Mouse (Mus musculus) heart, postnatal 0 days (tissue): ENCODE measurements around the gene Sugp2. TPM values are rescaled to one million over a fixed set of nuclear protein-coding genes. Genes with fewer than 3 reads are reported as not detected.

Experiments
- ATAC-seq: fragments of 200-750 bp; cut with Nextera tagmentation; 2 replicates; pipeline ENCODE4 v1.8.0; 2017; ENCODE audit warnings: low read depth, moderate number of reproducible peaks, moderate library complexity; ENCODE audit not compliant: insufficient read depth
- DNase-seq: peaks from one replicate; pipeline ENCODE4 v3.0.0-alpha.2; 2016; ENCODE audit warnings: low spot score
- H3K27ac ChIP-seq: fragments of 300-500 bp; sonication (generic); 2 replicates; pipeline ENCODE4 v1.5.1; 2014; ENCODE audit warnings: low read depth, mild to moderate bottlenecking
- H3K27me3 ChIP-seq: fragments of 300-500 bp; sonication (generic); 2 replicates; pipeline ENCODE4 v1.6.1; 2014; ENCODE audit warnings: low read length, mixed read lengths; ENCODE audit not compliant: control insufficient read depth, insufficient read depth
- H3K36me3 ChIP-seq: fragments of 300-500 bp; sonication (generic); replicated peaks from 2 replicates; pipeline ENCODE4 v1.6.1; 2014; ENCODE audit warnings: low read length, mixed read lengths; ENCODE audit not compliant: control insufficient read depth, insufficient read depth
- H3K4me1 ChIP-seq: fragments of 300-500 bp; sonication (generic); 2 replicates; pipeline ENCODE4 v1.6.1; 2014; ENCODE audit warnings: antibody characterized with exemption; ENCODE audit not compliant: control insufficient read depth, insufficient read depth
- H3K4me2 ChIP-seq: fragments of 300-500 bp; sonication (generic); 2 replicates; pipeline ENCODE4 v1.6.1; 2014; ENCODE audit warnings: low read depth, mild to moderate bottlenecking, low read length, moderate library complexity
- H3K4me3 ChIP-seq: fragments of 300-500 bp; sonication (generic); 2 replicates; pipeline ENCODE4 v1.5.1; 2014; ENCODE audit warnings: low read depth, low read length
- H3K9ac ChIP-seq: fragments of 300-500 bp; sonication (generic); replicated peaks from 2 replicates; pipeline ENCODE4 v1.6.1; 2014; ENCODE audit warnings: low read depth, low read length, mixed read lengths
- H3K9me3 ChIP-seq: fragments of 300-500 bp; sonication (generic); replicated peaks from 2 replicates; pipeline ENCODE4 v1.6.1; 2016; ENCODE audit warnings: low read length; ENCODE audit not compliant: control insufficient read depth
- CTCF ChIP-seq: IDR thresholded peaks from 2 replicates; pipeline ENCODE4 v1.5.1; 2016; ENCODE audit warnings: antibody characterized with exemption, control low read depth, low read depth
- EP300 ChIP-seq: IDR thresholded peaks from 2 replicates; pipeline ENCODE4 v1.6.1; 2016; ENCODE audit warnings: antibody characterized with exemption, low read depth
- WGBS: fragments of 180-500 bp; shearing (Covaris S2); extraction: QIAGEN DNeasy Blood & Tissue Kit; methylation state at CpG from one replicate; pipeline ENCODE4 v1.1.7; 2014; 5-methylcytosine and 5-hydroxymethylcytosine counted together
- polyA plus RNA-seq: library from polyadenylated mRNA; unstranded; fragments of >200 nt; fragmentation: Nextera tagmentation; extraction: Ambion mirVana; gene quantifications from 2 replicates; pipeline ENCODE4 v1.2.1, GENCODE M21; 2015
- total RNA-seq: library from RNA; depleted of rRNA; stranded (reverse); fragments of >200 nt; gene quantifications from 2 replicates; pipeline ENCODE4 v1.2.3, GENCODE M21; 2014; ENCODE audit warnings: low replicate concordance; rRNA removed

The Sugp2 gene
- total RNA-seq (32.0 and 48.7 TPM in 2 replicates), polyA plus RNA-seq (14.5 and 15.5 TPM in 2 replicates)

DNA sequence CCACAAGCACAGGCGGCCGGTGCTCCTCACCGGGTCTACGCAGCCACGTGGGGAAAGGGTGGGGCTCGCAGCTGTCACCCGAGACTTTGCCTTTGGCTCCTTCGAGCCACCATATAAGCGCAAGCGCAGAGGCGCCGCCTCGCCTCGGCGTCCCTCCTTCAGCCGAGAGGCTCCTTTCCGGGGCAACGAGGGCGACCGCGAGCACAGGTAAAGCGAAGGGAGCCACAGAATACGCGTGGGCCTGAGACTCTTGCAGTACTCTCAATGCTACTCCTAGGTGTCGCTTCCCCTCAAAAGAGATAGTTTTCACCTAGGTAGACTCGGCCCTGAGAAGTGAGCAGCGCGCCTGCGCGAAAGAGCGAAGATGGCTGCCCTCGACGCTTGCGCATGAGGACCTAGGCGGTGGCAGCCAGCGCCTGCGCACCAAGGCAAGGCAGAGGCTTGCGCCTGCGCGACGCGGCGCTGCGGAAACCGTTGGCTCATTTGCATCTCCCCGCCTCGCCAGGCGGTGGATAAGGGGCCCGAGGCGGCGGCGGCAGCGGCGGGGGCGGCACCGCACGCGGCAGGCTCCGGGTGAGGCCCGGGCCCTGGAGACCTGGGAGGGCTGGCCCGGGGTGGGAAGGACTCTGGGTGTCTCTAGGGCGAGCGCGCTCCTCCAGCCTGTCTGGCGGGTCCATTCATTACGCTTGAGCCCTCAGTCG is at the start of gene Sugp2, which contains the start of gene Armc6:
Sugp2 (plus strand) TSS at position 147 of the 701 bp plus-strand sequence.
Armc6 (minus strand) TSS at position 387 of the 701 bp plus-strand sequence.
- peaks cover 8% of the 10 kb centered on the region for H3K4me1 ChIP-seq
- H3K4me3 ChIP-seq = peak within 1 kb of the TSS; percentile 69
- no peaks in the 10 kb centered on the region for H3K27me3 ChIP-seq
- peak within 1 kb of the TSS; percentile 67 for H3K9ac ChIP-seq
- no peaks in the 10 kb centered on the region for H3K9me3 ChIP-seq
- under 1% methylated on average over 67 of the region's 67 CpGs for WGBS
- peaks cover 49% of the 10 kb centered on the region for H3K36me3 ChIP-seq
- peak within 1 kb of the TSS; percentile 82 for H3K4me2 ChIP-seq
- no peak for TF ChIP-seq CTCF
- TF ChIP-seq EP300 = no peak
- ATAC-seq (peak; percentile 96), DNase-seq (peak; percentile 97)
- H3K27ac ChIP-seq = peak within 1 kb of the TSS; percentile 94

DNA sequence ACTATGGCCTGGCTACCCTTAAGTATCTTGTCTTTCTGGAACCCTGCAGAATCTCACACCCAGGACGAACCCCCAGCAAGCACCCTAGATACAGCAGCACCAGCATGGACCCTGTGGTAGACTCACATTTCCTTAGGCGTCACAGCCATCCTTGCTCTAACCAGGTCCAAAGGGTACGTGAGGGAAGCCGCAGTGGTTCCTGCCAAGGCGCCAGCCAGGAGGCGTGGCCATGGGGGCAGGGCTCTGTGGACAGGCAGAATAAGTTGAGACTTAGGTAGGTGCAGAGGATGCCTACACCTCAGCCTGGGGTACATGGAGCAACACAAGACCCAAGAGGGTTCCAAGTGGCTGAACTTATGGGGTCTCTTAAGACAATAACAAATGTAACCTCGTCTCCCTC is 45.3 kb upstream of the Sugp2 start:
- ATAC-seq = no peak
- no peaks in the 10 kb centered on the region for H3K9me3 ChIP-seq
- 59% methylated on average over 7 of the region's 7 CpGs for WGBS
- no peak overlapping the region for H3K4me2 ChIP-seq
- peaks cover 57% of the 10 kb centered on the region for H3K36me3 ChIP-seq
- no peak overlapping the region for H3K4me3 ChIP-seq
- H3K4me1 ChIP-seq = no peaks in the 10 kb centered on the region
- H3K27me3 ChIP-seq = no peaks in the 10 kb centered on the region
- TF ChIP-seq CTCF (no peak), EP300 (no peak)
- DNase-seq = no peak
- no peak overlapping the region for H3K9ac ChIP-seq
- H3K27ac ChIP-seq = no peak overlapping the region

- no peak; the same call in 1 of the 2 replicates for ATAC-seq
- no peaks in the 10 kb centered on the region for H3K4me1 ChIP-seq
- H3K9me3 ChIP-seq = no peaks in the 10 kb centered on the region
- peaks cover 45% of the 10 kb centered on the region for H3K36me3 ChIP-seq
- no peaks in the 10 kb centered on the region for H3K27me3 ChIP-seq
- no peak for TF ChIP-seq EP300
- TF ChIP-seq CTCF = no peak
- DNase-seq = no peak
- H3K27ac ChIP-seq = no peak overlapping the region
- 58% methylated on average over 5 of the region's 5 CpGs for WGBS
- H3K4me2 ChIP-seq = no peak overlapping the region
- H3K9ac ChIP-seq = no peak overlapping the region
- H3K4me3 ChIP-seq = no peak overlapping the region
Observed at GRCm38 (mm10) chr8:70193238-70193637, 40.8 kb upstream of the Sugp2 start.

DNA sequence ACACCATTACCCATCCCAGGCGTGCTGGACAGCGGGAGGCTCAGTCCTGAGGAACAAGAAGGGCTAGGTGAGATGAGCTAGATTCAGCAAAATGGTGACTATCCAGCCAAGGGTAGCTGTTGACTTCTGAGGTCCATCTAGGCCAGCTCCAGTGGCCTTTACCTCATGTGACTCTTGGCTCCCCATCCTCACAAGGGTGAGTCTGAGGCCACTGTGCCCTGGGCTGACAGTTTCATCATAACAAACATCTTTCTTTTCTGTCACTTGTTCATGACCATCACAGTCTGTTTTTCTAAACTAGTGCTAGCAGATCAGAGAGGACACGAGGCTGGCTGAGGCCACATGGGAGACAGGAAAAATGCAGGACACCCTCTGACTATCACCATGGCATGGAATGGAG is 39.8 kb upstream of the Sugp2 start:
- H3K4me1 ChIP-seq = no peaks in the 10 kb centered on the region
- H3K27ac ChIP-seq = no peak overlapping the region
- H3K9ac ChIP-seq = no peak overlapping the region
- no peaks in the 10 kb centered on the region for H3K27me3 ChIP-seq
- H3K4me2 ChIP-seq = no peak overlapping the region
- TF ChIP-seq EP300 = no peak
- TF ChIP-seq CTCF = no peak
- no peaks in the 10 kb centered on the region for H3K9me3 ChIP-seq
- 83% methylated on average over 3 of the region's 3 CpGs for WGBS
- no peak for ATAC-seq
- peaks cover 35% of the 10 kb centered on the region for H3K36me3 ChIP-seq
- no peak for DNase-seq
- no peak overlapping the region for H3K4me3 ChIP-seq

DNA sequence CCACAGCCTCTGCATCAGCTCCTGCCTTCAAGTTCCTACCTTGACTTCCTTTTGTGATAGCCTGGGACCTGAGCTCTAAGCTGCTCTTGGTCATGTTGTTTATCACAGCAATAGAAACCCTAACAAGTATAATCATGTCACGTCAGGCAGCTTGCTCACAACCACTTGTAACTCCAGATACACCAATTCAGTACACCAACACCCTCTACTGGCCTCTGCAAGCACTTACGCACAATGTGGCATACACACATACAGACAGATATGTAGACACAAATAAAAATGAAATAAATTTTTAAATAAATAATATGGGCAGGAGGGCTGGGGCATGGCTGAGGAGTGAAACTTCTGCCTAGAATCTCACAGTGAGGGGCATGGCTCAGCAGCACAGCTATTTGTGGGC is 38.3 kb upstream of the Sugp2 start:
- DNase-seq (no peak), ATAC-seq (no peak)
- Histone ChIP-seq H3K36me3 (peaks cover 22% of the 10 kb centered on the region; the same call in 1 of the 2 replicates), H3K9ac (no peak overlapping the region), H3K27ac (no peak overlapping the region), H3K27me3 (no peaks in the 10 kb centered on the region), H3K4me2 (no peak overlapping the region), H3K9me3 (no peaks in the 10 kb centered on the region), H3K4me3 (no peak overlapping the region), H3K4me1 (peaks cover 7% of the 10 kb centered on the region; the same call in 1 of the 2 replicates)
- 75% methylated on average over 2 of the region's 2 CpGs for WGBS
- TF ChIP-seq EP300 (no peak), CTCF (no peak)
